ENCODE assay signal across 8 mouse cellular contexts in genomic region chr3:108085721-108086469, GRCm38 (mm10). TPM values are rescaled to one million over a fixed set of nuclear protein-coding genes. Genes with fewer than 3 reads are reported as not detected.
DNase-seq lines count a peak whose midpoint lies in the region; ATAC-seq and TF ChIP-seq lines count a peak whose summit lies in the region.

No protein-coding gene starts in this region.

- peak; percentile 80 for DNase-seq in 416B (ENCODE audit: low read depth)
- peak; percentile 75 to 80 for DNase-seq in adrenal gland, adult 18-20 months (ENCODE audit: low spot score in 2 of 2)
- peak; percentile 76 for DNase-seq in embryonic facial prominence, embryonic 10.5 days (ENCODE audit: low spot score)
- peak; percentile 89 for DNase-seq in heart, embryonic 10.5 days (ENCODE audit: low spot score)
- DNase-seq in kidney, adult 8-10 months = peak; percentile 88 to 90
- DNase-seq in liver, embryonic 11.5 days (ENCODE audit: low spot score) = peak; percentile 62
- DNase-seq in midbrain, postnatal 0 days (ENCODE audit: low spot score) = peak; percentile 66
- DNase-seq in thymus, postnatal 14 days = peak; percentile 42

- H3K36me3 ChIP-seq in embryonic facial prominence, embryonic 10.5 days (replicated peaks) = peaks cover 3% of the 10 kb centered on the region
- H3K36me3 ChIP-seq in heart, embryonic 10.5 days = peaks cover under 1% of the 10 kb centered on the region
- peaks cover 3% of the 10 kb centered on the region; the same call in 1 of the 2 replicates for H3K36me3 ChIP-seq in liver, embryonic 11.5 days (ENCODE audit: control insufficient read depth, insufficient read depth, low read length)
- H3K36me3 ChIP-seq in midbrain, postnatal 0 days (ENCODE audit: insufficient read depth, low read length) = peaks cover under 1% of the 10 kb centered on the region; the same call in 1 of the 2 replicates

- TF ChIP-seq CTCF in midbrain, postnatal 0 days (IDR thresholded peaks at IDR 0.05) = no peak

- no peaks in the 10 kb centered on the region for H3K9me3 ChIP-seq in embryonic facial prominence, embryonic 10.5 days
- no peaks in the 10 kb centered on the region for H3K9me3 ChIP-seq in heart, embryonic 10.5 days
- no peaks in the 10 kb centered on the region for H3K9me3 ChIP-seq in liver, embryonic 11.5 days (ENCODE audit: control insufficient read depth, low read length)
- no peaks in the 10 kb centered on the region for H3K9me3 ChIP-seq in midbrain, postnatal 0 days (ENCODE audit: low read length)

- H3K4me3 ChIP-seq in embryonic facial prominence, embryonic 10.5 days = peak overlapping the region; percentile 90
- H3K4me3 ChIP-seq in heart, embryonic 10.5 days = peak overlapping the region; percentile 79
- peak overlapping the region; percentile 92 for H3K4me3 ChIP-seq in liver, embryonic 11.5 days (ENCODE audit: low read depth, low read length)
- H3K4me3 ChIP-seq in midbrain, postnatal 0 days (ENCODE audit: low read depth, low read length) = peak overlapping the region; percentile 65

- H3K27ac ChIP-seq in embryonic facial prominence, embryonic 10.5 days (replicated peaks) = peak overlapping the region; percentile 95
- H3K27ac ChIP-seq in heart, embryonic 10.5 days = peak overlapping the region; percentile 95
- peak overlapping the region; percentile 98 for H3K27ac ChIP-seq in liver, embryonic 11.5 days (ENCODE audit: low read depth, low read length)
- H3K27ac ChIP-seq in midbrain, postnatal 0 days (ENCODE audit: low read depth, low read length) = peak overlapping the region; percentile 72

- peak overlapping the region; percentile 83 for H3K4me2 ChIP-seq in liver, embryonic 11.5 days
- peak overlapping the region; percentile 94 for H3K4me2 ChIP-seq in midbrain, postnatal 0 days (ENCODE audit: low read depth, low read length, poor library complexity, severe bottlenecking)

- H3K4me1 ChIP-seq in embryonic facial prominence, embryonic 10.5 days = peaks cover 81% of the 10 kb centered on the region
- peaks cover 76% of the 10 kb centered on the region for H3K4me1 ChIP-seq in heart, embryonic 10.5 days
- peaks cover 51% of the 10 kb centered on the region for H3K4me1 ChIP-seq in liver, embryonic 11.5 days (replicated peaks; ENCODE audit: control insufficient read depth, insufficient read depth, low read length)
- peaks cover 25% of the 10 kb centered on the region; the same call in 1 of the 2 replicates for H3K4me1 ChIP-seq in midbrain, postnatal 0 days (ENCODE audit: insufficient read depth, low read length)

- H3K27me3 ChIP-seq in embryonic facial prominence, embryonic 10.5 days (replicated peaks; ENCODE audit: low read depth, poor library complexity, severe bottlenecking) = no peaks in the 10 kb centered on the region
- no peaks in the 10 kb centered on the region for H3K27me3 ChIP-seq in heart, embryonic 10.5 days (ENCODE audit: insufficient read depth, poor library complexity, severe bottlenecking)
- no peaks in the 10 kb centered on the region for H3K27me3 ChIP-seq in liver, embryonic 11.5 days (replicated peaks; ENCODE audit: control insufficient read depth, insufficient read depth, low read length)
- H3K27me3 ChIP-seq in midbrain, postnatal 0 days (ENCODE audit: insufficient read depth, low read length) = no peaks in the 10 kb centered on the region

- under 1% methylated on average over 31 of the region's 31 CpGs for WGBS in embryonic facial prominence, embryonic 10.5 days
- WGBS in heart, embryonic 10.5 days = under 1% methylated on average over 31 of the region's 31 CpGs
- under 1% methylated on average over 31 of the region's 31 CpGs for WGBS in liver, embryonic 11.5 days
- under 1% methylated on average over 31 of the region's 31 CpGs for WGBS in midbrain, postnatal 0 days

- ATAC-seq in liver, embryonic 11.5 days (replicated peaks; ENCODE audit: low FRiP score) = peak; percentile 50
- ATAC-seq in midbrain, postnatal 0 days (ENCODE audit: low FRiP score) = peak; percentile 61

- H3K9ac ChIP-seq in liver, embryonic 11.5 days (ENCODE audit: low read depth, low read length) = peak overlapping the region; percentile 97
- peak overlapping the region; percentile 72 for H3K9ac ChIP-seq in midbrain, postnatal 0 days (replicated peaks; ENCODE audit: low read length, poor library complexity, severe bottlenecking)

RNA-seq across cellular contexts. Expression of gene Ampd2, which starts 0.6 kb away (rescaled TPM):
- 100 to 1,000 TPM; 130 to 192 TPM for total RNA-seq in adrenal gland, adult 18-20 months (2021)
- polyA plus RNA-seq in embryonic facial prominence, embryonic 10.5 days (2016; fragmentation: Nextera tagmentation; extraction: Ambion mirVana) = 69.4 and 70.6 TPM in 2 replicates
- 57.5 and 62.8 TPM in 2 replicates for polyA plus RNA-seq in heart, embryonic 10.5 days (2016; fragmentation: Nextera tagmentation; extraction: Ambion mirVana)
- polyA plus RNA-seq in liver, embryonic 11.5 days (2014; fragmentation: Nextera tagmentation; extraction: Ambion mirVana) = 119 and 123 TPM in 2 replicates
- 58.4 and 79.8 TPM in 2 replicates for total RNA-seq in midbrain, postnatal 0 days (2014; rRNA removed)
- polyA plus RNA-seq in midbrain, postnatal 0 days (2015; fragmentation: Nextera tagmentation; extraction: Ambion mirVana) = 58.8 and 60.0 TPM in 2 replicates

RNA-seq across cellular contexts. Expression of gene Gnat2, which starts 6.7 kb away (rescaled TPM):
- total RNA-seq in adrenal gland, adult 18-20 months (2021) = 10 to 100 TPM; 11.0 to 18.6 TPM
- 0.90 and 1.3 TPM in 2 replicates for polyA plus RNA-seq in embryonic facial prominence, embryonic 10.5 days (2016; fragmentation: Nextera tagmentation; extraction: Ambion mirVana)
- polyA plus RNA-seq in heart, embryonic 10.5 days (2016; fragmentation: Nextera tagmentation; extraction: Ambion mirVana) = 1.1 and 1.9 TPM in 2 replicates
- 4.2 and 5.4 TPM in 2 replicates for polyA plus RNA-seq in liver, embryonic 11.5 days (2014; fragmentation: Nextera tagmentation; extraction: Ambion mirVana)
- total RNA-seq in midbrain, postnatal 0 days (2014; rRNA removed) = 0.28 TPM in 1 of 2 replicates, not detected in the other
- 0.26 and 0.28 TPM in 2 replicates for polyA plus RNA-seq in midbrain, postnatal 0 days (2015; fragmentation: Nextera tagmentation; extraction: Ambion mirVana)

RNA-seq across cellular contexts. Expression of gene Gstm4, which starts 41.2 kb away (rescaled TPM):
- 10 to 100 TPM; 19.6 to 20.3 TPM for total RNA-seq in adrenal gland, adult 18-20 months (2021)
- polyA plus RNA-seq in embryonic facial prominence, embryonic 10.5 days (2016; fragmentation: Nextera tagmentation; extraction: Ambion mirVana) = 12.9 and 13.2 TPM in 2 replicates
- polyA plus RNA-seq in heart, embryonic 10.5 days (2016; fragmentation: Nextera tagmentation; extraction: Ambion mirVana) = 16.9 and 21.1 TPM in 2 replicates
- 21.2 and 22.8 TPM in 2 replicates for polyA plus RNA-seq in liver, embryonic 11.5 days (2014; fragmentation: Nextera tagmentation; extraction: Ambion mirVana)
- total RNA-seq in midbrain, postnatal 0 days (2014; rRNA removed) = 4.1 and 4.5 TPM in 2 replicates
- 25.6 and 25.9 TPM in 2 replicates for polyA plus RNA-seq in midbrain, postnatal 0 days (2015; fragmentation: Nextera tagmentation; extraction: Ambion mirVana)

Comparison
In these comparisons a context has a peak if more than half of its experiments do, and no peak if none do; other contexts are left out.
1. Peak in every context shown above with its lines: DNase-seq, ATAC-seq, H3K4me3 ChIP-seq and H3K27ac ChIP-seq.